Mouse (Mus musculus) ES-E14 (cell line): ENCODE data around the gene Letm1. TPM values are rescaled to one million over a fixed set of nuclear protein-coding genes. Genes with fewer than 3 reads are reported as not detected.

ENCODE experiments used
- DNase-seq: peaks from one replicate; pipeline ENCODE4 v3.0.0-alpha.2; 2013; ENCODE audit warnings: low read depth, low spot score
- H3K27ac ChIP-seq: 2 replicates; pipeline ENCODE4 v1.5.1; 2012; ENCODE audit warnings: low read depth, mild to moderate bottlenecking, low read length, moderate library complexity, mixed read lengths; ENCODE audit not compliant: poor library complexity, insufficient read depth, severe bottlenecking
- H3K36me3 ChIP-seq: 2 replicates; pipeline ENCODE4 v1.6.1; 2012; ENCODE audit warnings: mild to moderate bottlenecking, low read length, moderate library complexity, mixed read lengths; ENCODE audit not compliant: control insufficient read depth, poor library complexity, insufficient read depth, severe bottlenecking
- H3K4me1 ChIP-seq, 2 experiments: fragments of 150-350 bp in 1 of 2; sonication (generic) in 1 of 2; 2 replicates each; pipeline ENCODE4 v1.6.1; 2012; ENCODE audit warnings: low read length in 2 of 2, mild to moderate bottlenecking in 1 of 2, mixed read lengths in 1 of 2; ENCODE audit not compliant: control insufficient read depth in 2 of 2, insufficient read depth in 2 of 2, poor library complexity in 1 of 2
- H3K4me3 ChIP-seq, 2 experiments: fragments of 150-350 bp in 1 of 2; sonication (generic) in 1 of 2; 2 replicates each; pipeline ENCODE4 v1.5.1; 2012; ENCODE audit warnings: low read length in 2 of 2, low read depth in 1 of 2, mild to moderate bottlenecking in 1 of 2, mixed read lengths in 1 of 2; ENCODE audit not compliant: insufficient read depth in 1 of 2, poor library complexity in 1 of 2, severe bottlenecking in 1 of 2
- H3K9ac ChIP-seq: 2 replicates; pipeline ENCODE4 v1.6.1; 2012; ENCODE audit warnings: low read depth, mild to moderate bottlenecking, low read length, mixed read lengths; ENCODE audit not compliant: poor library complexity, insufficient read depth, severe bottlenecking
- H3K9me3 ChIP-seq: fragments of 150-350 bp; sonication (generic); 2 replicates; pipeline ENCODE4 v1.6.1; 2012; ENCODE audit warnings: low read depth, mild to moderate bottlenecking, low read length; ENCODE audit not compliant: control insufficient read depth, insufficient read depth
- CHD2 ChIP-seq: IDR thresholded peaks from 2 replicates; pipeline ENCODE4 v1.6.1; 2014; ENCODE audit warnings: mild to moderate bottlenecking, low read depth, low read length, inconsistent platforms
- HCFC1 ChIP-seq: IDR thresholded peaks from 2 replicates; pipeline ENCODE4 v1.6.1; 2012; ENCODE audit warnings: low read length, inconsistent platforms, borderline replicate concordance; ENCODE audit not compliant: insufficient read depth
- MAFK ChIP-seq: IDR thresholded peaks from 2 replicates; pipeline ENCODE4 v1.6.1; 2014; ENCODE audit warnings: mild to moderate bottlenecking, low read depth, low read length, inconsistent platforms; ENCODE audit not compliant: insufficient read depth
- ZC3H11A ChIP-seq: IDR thresholded peaks from 2 replicates; pipeline ENCODE4 v1.6.1; 2012; ENCODE audit warnings: low read depth, mild to moderate bottlenecking, inconsistent platforms, low read length, borderline replicate concordance
- ZNF384 ChIP-seq: IDR thresholded peaks from 2 replicates; pipeline ENCODE4 v1.6.1; 2012; ENCODE audit warnings: low read depth, low read length, inconsistent platforms
- in situ Hi-C, 2 experiments: fragments of 600-800 bp; cut with MboI; formaldehyde crosslinking; loops; one replicate each; pipeline ENCODE4 v1.15.1; 2025; ENCODE audit warnings: low sequenced_read_pairs in 2 of 2, inconsistent platforms in 1 of 2; ENCODE audit not compliant: unreplicated experiment in 2 of 2
- total RNA-seq: library from RNA; depleted of rRNA; stranded (reverse); fragments of 300-350 nt; gene quantifications from 2 replicates; pipeline ENCODE4 v1.2.3, GENCODE M21; 2012; rRNA removed

Letm1 gene
- total RNA-seq, 1 experiment = 36.5 TPM

DNA sequence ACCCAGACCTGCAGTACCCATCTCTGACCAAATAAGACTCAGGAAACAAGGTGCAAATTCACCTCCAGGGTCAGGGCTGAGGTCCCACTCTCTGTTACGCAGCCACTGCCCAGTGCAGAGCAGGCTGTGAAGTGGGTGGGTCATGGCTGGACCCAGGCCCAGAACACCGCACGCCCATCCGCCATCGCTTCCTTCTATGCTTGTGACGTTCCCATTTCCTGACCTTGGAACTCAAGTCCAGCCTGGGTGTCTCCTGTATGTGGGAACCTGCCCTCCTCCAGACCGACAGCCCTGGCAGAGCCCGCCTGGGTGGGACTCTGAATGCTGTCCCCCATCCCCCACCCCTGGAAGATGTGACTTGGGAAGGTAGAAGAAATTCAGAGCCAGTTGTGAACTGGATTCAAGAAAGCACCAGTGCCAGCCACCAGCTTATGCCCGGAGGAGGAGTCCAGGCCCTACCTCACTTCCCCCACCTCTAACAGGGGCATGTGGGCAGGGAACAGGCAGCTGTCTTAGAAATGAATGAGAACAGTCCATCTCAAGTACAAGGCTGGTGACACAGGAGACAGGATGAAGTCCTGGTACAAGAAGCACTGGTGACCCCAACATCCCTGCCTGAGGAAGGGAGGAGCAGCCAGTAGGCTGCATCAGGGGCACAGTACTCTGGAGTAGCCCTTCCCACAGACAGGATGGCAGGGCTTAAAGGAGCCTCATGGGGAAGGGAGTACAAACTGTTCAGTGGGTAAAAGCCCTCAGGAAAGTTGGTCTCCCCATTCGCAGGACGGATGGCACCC, 92.6 kb downstream of the Letm1 start:
- H3K4me1 ChIP-seq = peaks cover 3 to 4% of the 10 kb centered on the region in 2 experiments; a peak in 2 of 4 replicates

More for the DNA sequence above, 92.6 kb downstream of the Letm1 start:
- DNase-seq = no peak
- Histone ChIP-seq H3K36me3 (no peaks in the 10 kb centered on the region), H3K27ac (no peak overlapping the region), H3K9ac (no peak overlapping the region), H3K9me3 (no peaks in the 10 kb centered on the region), H3K4me3 (no peak overlapping the region)
- TF ChIP-seq CHD2 (no peak), MAFK (no peak), ZNF384 (no peak), HCFC1 (no peak), ZC3H11A (no peak)
- in situ Hi-C loops = no loop called here

Other genes starting within 250 kb of the Letm1 start
- gene Fam53a, start 153.2 kb downstream of the Letm1 start, total RNA-seq = 21.4 and 22.4 TPM in 2 replicates
- gene Gm9903, start 152.9 kb downstream of the Letm1 start, total RNA-seq = 0.13 TPM in 1 of 2 replicates, not detected in the other
- 98.6 and 123 TPM in 2 replicates for gene Slbp, start 130.2 kb downstream of the Letm1 start, total RNA-seq
- 120 and 132 TPM in 2 replicates for gene Tacc3, start 124.7 kb downstream of the Letm1 start, total RNA-seq
- gene Tmem129, start 124.4 kb downstream of the Letm1 start, total RNA-seq = 15.0 and 17.8 TPM in 2 replicates
- 3.9 and 5.1 TPM in 2 replicates for gene Fgfr3, start 61.1 kb downstream of the Letm1 start, total RNA-seq
- gene Nsd2, start 37.9 kb upstream of the Letm1 start, total RNA-seq = 31.3 and 39.2 TPM in 2 replicates
- 42.0 and 43.0 TPM in 2 replicates for gene Nelfa, start 153.6 kb upstream of the Letm1 start, total RNA-seq
- 13.5 and 14.5 TPM in 2 replicates for gene Gm1673, start 200.6 kb upstream of the Letm1 start, total RNA-seq
- 3.3 and 6.1 TPM in 2 replicates for gene Nat8l, start 213.2 kb upstream of the Letm1 start, total RNA-seq